Mouse (Mus musculus) gastrocnemius, adult 18-20 months (tissue): ENCODE results near the gene Khnyn. TPM values are rescaled to one million over a fixed set of nuclear protein-coding genes. Genes with fewer than 3 reads are reported as not detected.

Experiments
- DNase-seq: peaks from one replicate; pipeline ENCODE4 v3.0.0; 2021; ENCODE audit warnings: low spot score
- total RNA-seq, 2 experiments: library from RNA; stranded (reverse); gene quantifications; 2 replicates each; pipeline ENCODE4 v1.2.3; 2021

The Khnyn gene
- total RNA-seq, 2 experiments from 2014 or later, result 5.4 to 5.5 TPM

GRCm38 (mm10) chr14:55918240-55919082, 33.7 kb downstream of the Khnyn start:
- DNase-seq, result peak; percentile 82

- no peak for DNase-seq
These were observed 37.9 kb downstream of the Khnyn start for GRCm38 (mm10) chr14:55922475-55923232.

GRCm38 (mm10) chr14:55926847-55927246, 42.1 kb downstream of the Khnyn start:
- DNase-seq, result no peak

GRCm38 (mm10) chr14:55929263-55929997, 44.7 kb downstream of the Khnyn start:
- DNase-seq, result no peak

- DNase-seq, result peak; percentile 3
These were observed 48.8 kb downstream of the Khnyn start for GRCm38 (mm10) chr14:55933586-55933985.

- no peak for DNase-seq
These were observed 55.5 kb downstream of the Khnyn start for GRCm38 (mm10) chr14:55940070-55940800.

GRCm38 (mm10) chr14:55943601-55944000, 58.9 kb downstream of the Khnyn start:
- DNase-seq, result no peak

- no peak for DNase-seq
These were observed 59.8 kb downstream of the Khnyn start, which contains the start of gene Cma1 for GRCm38 (mm10) chr14:55944575-55944974. TSS of gene Cma1 (minus strand) at chr14:55944675.

- DNase-seq, result no peak
These were observed 61.7 kb downstream of the Khnyn start for GRCm38 (mm10) chr14:55946269-55946969.

Other genes with a start within 250 kb of the Khnyn start
- 10 to 100 TPM; 72.0 to 73.8 TPM for gene Ipo4, start 249.0 kb upstream of the Khnyn start, total RNA-seq
- 1 to 10 TPM; 1.4 to 1.6 TPM for gene Gm49378, start 247.1 kb upstream of the Khnyn start, total RNA-seq
- gene Tm9sf1, start 241.1 kb upstream of the Khnyn start, total RNA-seq, result 10 to 100 TPM; 15.7 to 16.4 TPM
- gene Tssk4, start 234.8 kb upstream of the Khnyn start, total RNA-seq, result under 1 TPM in 1 of 2 experiments, not detected in 1; 0.24 TPM
- 10 to 100 TPM; 20.9 to 22.2 TPM for gene Mdp1, start 224.4 kb upstream of the Khnyn start, total RNA-seq
- gene Gmpr2, start 213.0 kb upstream of the Khnyn start, total RNA-seq, result 1 to 10 TPM; 2.1 to 2.4 TPM
- 100 to 1,000 TPM; 188 to 201 TPM for gene Nedd8, start 212.8 kb upstream of the Khnyn start, total RNA-seq
- gene Tinf2, start 203.1 kb upstream of the Khnyn start, total RNA-seq, result 10 to 100 TPM; 12.1 to 15.7 TPM
- under 1 TPM in 1 of 2 experiments, not detected in 1; 0.17 TPM for gene Tgm1, start 171.0 kb upstream of the Khnyn start, total RNA-seq
- 10 to 100 TPM; 10.4 to 11.5 TPM for gene Rabggta, start 162.7 kb upstream of the Khnyn start, total RNA-seq
- gene Dhrs1, start 139.3 kb upstream of the Khnyn start, total RNA-seq, result 10 to 100 TPM; 29.5 to 32.1 TPM
- 1 to 10 TPM; 9.0 to 9.4 TPM for gene Nop9, start 139.3 kb upstream of the Khnyn start, total RNA-seq
- not detected for gene Cideb, start 126.5 kb upstream of the Khnyn start, total RNA-seq
- gene Ltb4r2, start 123.5 kb upstream of the Khnyn start, total RNA-seq, result not detected
- under 1 TPM; 0.16 to 0.17 TPM for gene Ltb4r1, start 119.0 kb upstream of the Khnyn start, total RNA-seq
- gene Adcy4, start 100.9 kb upstream of the Khnyn start, total RNA-seq, result 1 to 10 TPM; 3.8 to 9.1 TPM
- 1 to 10 TPM; 1.6 to 2.5 TPM for gene Ripk3, start 96.1 kb upstream of the Khnyn start, total RNA-seq
- gene Nfatc4, start 61.8 kb upstream of the Khnyn start, total RNA-seq, result 1 to 10 TPM; 1.5 to 3.3 TPM
- 1 to 10 TPM; 1.2 to 1.8 TPM for gene Nynrin, start 30.9 kb upstream of the Khnyn start, total RNA-seq
- gene Cbln3, start 555 bp upstream of the Khnyn start, total RNA-seq, result not detected
- 100 to 1,000 TPM; 125 to 126 TPM for gene Sdr39u1, start 15.3 kb downstream of the Khnyn start, total RNA-seq
- gene Cma1, start 59.7 kb downstream of the Khnyn start, total RNA-seq, result 1 to 10 TPM; 3.2 to 3.3 TPM
- not detected for gene Cma2, start 66.0 kb downstream of the Khnyn start, total RNA-seq
- not detected for gene Mcpt1, start 133.0 kb downstream of the Khnyn start, total RNA-seq
- not detected for gene Mcpt9, start 145.5 kb downstream of the Khnyn start, total RNA-seq
- gene Mcpt2, start 157.1 kb downstream of the Khnyn start, total RNA-seq, result not detected
- gene Mcpt4, start 177.4 kb downstream of the Khnyn start, total RNA-seq, result 1 to 10 TPM; 2.1 to 4.6 TPM
- not detected for gene Mcpt8, start 200.3 kb downstream of the Khnyn start, total RNA-seq
- gene Ctsg, start 217.6 kb downstream of the Khnyn start, total RNA-seq, result not detected
- not detected for gene Gzme, start 235.7 kb downstream of the Khnyn start, total RNA-seq
- not detected for gene Gzmd, start 247.7 kb downstream of the Khnyn start, total RNA-seq